Mouse (Mus musculus): ENCODE results near the gene Ak5. TPM values are rescaled to one million over a fixed set of nuclear protein-coding genes. Genes with fewer than 3 reads are reported as not detected.

Gene Ak5
- total and polyA plus RNA-seq, 3 experiments: 0.13 to 0.79 (median 0.23) TPM

GRCm38 (mm10) chr3:152556435-152556834 lies 111.7 kb downstream of the Ak5 start:
- peaks cover 2 to 8% of the 10 kb centered on the region in 2 experiments; a peak in 2 of 4 replicates for H3K4me1 ChIP-seq (ENCODE audit: control insufficient read depth in 1 of 2, insufficient read depth in 2 of 2)
- TF ChIP-seq MXI1 (IDR thresholded peaks at IDR 0.05; ENCODE audit: low read depth, low read length): no peak
- TF ChIP-seq POLR2A (IDR thresholded peaks at IDR 0.05; ENCODE audit: low read depth, low read length): no peak
- TF ChIP-seq RCOR1 (conservative IDR thresholded peaks at IDR 0.05; ENCODE audit: low read depth, low read length): no peak
- TF ChIP-seq JUND (conservative IDR thresholded peaks at IDR 0.05; ENCODE audit: low read depth, low read length): no peak
- no peak for TF ChIP-seq ZC3H11A (IDR thresholded peaks at IDR 0.05; ENCODE audit: low read depth, low read length)
- no peaks in the 10 kb centered on the region for H3K27me3 ChIP-seq (replicated peaks)
- H3K36me3 ChIP-seq (replicated peaks in 1 of 2; ENCODE audit: control insufficient read depth in 1 of 2, insufficient read depth in 1 of 2, low read length in 1 of 2): no peaks in the 10 kb centered on the region
- no peak overlapping the region for H3K4me2 ChIP-seq (ENCODE audit: insufficient read depth, low read depth, poor library complexity, severe bottlenecking)
- H3K4me3 ChIP-seq (replicated peaks in 1 of 3; ENCODE audit: low read depth in 2 of 3, low read length in 2 of 3, poor library complexity in 1 of 3): no peak overlapping the region
- H3K27ac ChIP-seq (ENCODE audit: insufficient read depth, low read depth): no peak overlapping the region
- no peak for DNase-seq (ENCODE audit: extremely low read depth)
- H3K9me3 ChIP-seq (replicated peaks; ENCODE audit: low read length): no peaks in the 10 kb centered on the region
- H3K9ac ChIP-seq (ENCODE audit: insufficient read depth, low read depth): no peak overlapping the region
- in situ Hi-C loops (cut with MboI; ENCODE audit: low pct_ligation_motif_present, low pct_unique_long_range_greater_than_20kb, low sequenced_read_pairs): no loop called here
- H3K79me2 ChIP-seq (replicated peaks; ENCODE audit: control insufficient read depth, extremely low read depth, insufficient read depth, poor library complexity, severe bottlenecking): no peaks in the 10 kb centered on the region
- dilution Hi-C loops (cut with MboI; ENCODE audit: extremely low pct_ligation_motif_present, extremely low pct_unique_long_range_greater_than_20kb, low sequenced_read_pairs): no loop called here

GRCm38 (mm10) chr3:152555216-152555615 lies 112.9 kb downstream of the Ak5 start:
- H3K4me3 ChIP-seq (replicated peaks in 1 of 3; ENCODE audit: low read depth in 2 of 3, low read length in 2 of 3, poor library complexity in 1 of 3): no peak overlapping the region
- H3K36me3 ChIP-seq (replicated peaks in 1 of 2; ENCODE audit: control insufficient read depth in 1 of 2, insufficient read depth in 1 of 2, low read length in 1 of 2): no peaks in the 10 kb centered on the region
- dilution Hi-C loops (cut with MboI; ENCODE audit: extremely low pct_ligation_motif_present, extremely low pct_unique_long_range_greater_than_20kb, low sequenced_read_pairs) (no loop called here), in situ Hi-C loops (cut with MboI; ENCODE audit: low pct_ligation_motif_present, low pct_unique_long_range_greater_than_20kb, low sequenced_read_pairs) (no loop called here)
- TF ChIP-seq UBTF (IDR thresholded peaks at IDR 0.05; ENCODE audit: low read depth, low read length) (no peak), KAT2A (IDR thresholded peaks at IDR 0.05; ENCODE audit: insufficient replicate concordance, low read length) (no peak), BHLHE40 (IDR thresholded peaks at IDR 0.05; ENCODE audit: low read depth, low read length) (no peak), HCFC1 (IDR thresholded peaks at IDR 0.05; ENCODE audit: low read depth, low read length) (no peak), MAZ (IDR thresholded peaks at IDR 0.05; ENCODE audit: low read depth, low read length) (no peak), POLR2A (IDR thresholded peaks at IDR 0.05; ENCODE audit: low read depth, low read length) (no peak), CTCF (conservative IDR thresholded peaks at IDR 0.05 in 1 of 2, IDR thresholded peaks at IDR 0.05 in 1 of 2; ENCODE audit: low read depth in 2 of 2, low read length in 2 of 2) (no peak), ZC3H11A (IDR thresholded peaks at IDR 0.05; ENCODE audit: low read depth, low read length) (no peak), CHD2 (IDR thresholded peaks at IDR 0.05; ENCODE audit: low read length) (no peak), ZKSCAN1 (IDR thresholded peaks at IDR 0.05; ENCODE audit: borderline replicate concordance, low read depth, low read length) (no peak), PAX5 (IDR thresholded peaks at IDR 0.05; ENCODE audit: low read length) (no peak), IRF4 (IDR thresholded peaks at IDR 0.05; ENCODE audit: low read depth, low read length) (no peak)
- peaks cover 2 to 8% of the 10 kb centered on the region in 2 experiments; a peak in 2 of 4 replicates for H3K4me1 ChIP-seq (ENCODE audit: control insufficient read depth in 1 of 2, insufficient read depth in 2 of 2)
- no peaks in the 10 kb centered on the region for H3K79me2 ChIP-seq (replicated peaks; ENCODE audit: control insufficient read depth, extremely low read depth, insufficient read depth, poor library complexity, severe bottlenecking)
- no peak overlapping the region for H3K27ac ChIP-seq (ENCODE audit: insufficient read depth, low read depth)
- no peaks in the 10 kb centered on the region for H3K9me3 ChIP-seq (replicated peaks; ENCODE audit: low read length)
- no peak for DNase-seq (ENCODE audit: extremely low read depth)
- H3K4me2 ChIP-seq (ENCODE audit: insufficient read depth, low read depth, poor library complexity, severe bottlenecking): no peak overlapping the region
- H3K27me3 ChIP-seq (replicated peaks): no peaks in the 10 kb centered on the region
- H3K9ac ChIP-seq (ENCODE audit: insufficient read depth, low read depth): no peak overlapping the region

GRCm38 (mm10) chr3:152554366-152554765 lies 113.8 kb downstream of the Ak5 start:
- Histone ChIP-seq H3K27ac (ENCODE audit: insufficient read depth, low read depth) (no peak overlapping the region), H3K9me3 (replicated peaks; ENCODE audit: low read length) (no peaks in the 10 kb centered on the region), H3K9ac (ENCODE audit: insufficient read depth, low read depth) (no peak overlapping the region), H3K36me3 (replicated peaks in 1 of 2; ENCODE audit: control insufficient read depth in 1 of 2, insufficient read depth in 1 of 2, low read length in 1 of 2) (no peaks in the 10 kb centered on the region), H3K4me3 (replicated peaks in 1 of 3; ENCODE audit: low read depth in 2 of 3, low read length in 2 of 3, poor library complexity in 1 of 3) (no peak overlapping the region), H3K4me1 (ENCODE audit: control insufficient read depth in 1 of 2, insufficient read depth in 2 of 2) (peaks cover 2 to 8% of the 10 kb centered on the region in 2 experiments; a peak in 2 of 4 replicates), H3K79me2 (replicated peaks; ENCODE audit: control insufficient read depth, extremely low read depth, insufficient read depth, poor library complexity, severe bottlenecking) (no peaks in the 10 kb centered on the region), H3K4me2 (ENCODE audit: insufficient read depth, low read depth, poor library complexity, severe bottlenecking) (no peak overlapping the region), H3K27me3 (replicated peaks) (no peaks in the 10 kb centered on the region)
- no peak for DNase-seq (ENCODE audit: extremely low read depth)
- TF ChIP-seq CTCF (conservative IDR thresholded peaks at IDR 0.05 in 1 of 2, IDR thresholded peaks at IDR 0.05 in 1 of 2; ENCODE audit: low read depth in 2 of 2, low read length in 2 of 2): 0 out of 4 replicates have a peak, but pooled peaks of 1 of the 2 experiments have one; percentile 1
- no peak for TF ChIP-seq MYC (IDR thresholded peaks at IDR 0.05; ENCODE audit: low read depth, low read length)
- dilution Hi-C loops (cut with MboI; ENCODE audit: extremely low pct_ligation_motif_present, extremely low pct_unique_long_range_greater_than_20kb, low sequenced_read_pairs) (no loop called here), in situ Hi-C loops (cut with MboI; ENCODE audit: low pct_ligation_motif_present, low pct_unique_long_range_greater_than_20kb, low sequenced_read_pairs) (no loop called here)

All from CH12.LX (cell line).